Mouse (Mus musculus) liver, embryonic 14.5 days (tissue): Measurements from ENCODE around the gene Herpud1. TPM values are rescaled to one million over a fixed set of nuclear protein-coding genes. Genes with fewer than 3 reads are reported as not detected.

Experiments used
- ATAC-seq: fragments of 200-750 bp; cut with Nextera tagmentation; 2 replicates; pipeline ENCODE4 v1.8.0; 2017; ENCODE audit warnings: moderate number of reproducible peaks, mild to moderate bottlenecking, moderate library complexity; ENCODE audit not compliant: insufficient read depth
- DNase-seq, 3 experiments: peaks; one replicate each; pipeline ENCODE4 v3.0.0-alpha.2; 2012 to 2013; ENCODE audit warnings: low read depth in 3 of 3, low spot score in 3 of 3
- H3K27ac ChIP-seq: fragments of 300-500 bp; sonication (generic); 2 replicates; pipeline ENCODE4 v1.5.1; 2014; ENCODE audit warnings: moderate library complexity, mild to moderate bottlenecking, control low read depth, inconsistent platforms
- H3K27me3 ChIP-seq: fragments of 300-500 bp; sonication (generic); 2 replicates; pipeline ENCODE4 v1.6.1; 2014; ENCODE audit warnings: mild to moderate bottlenecking, low read length, moderate library complexity; ENCODE audit not compliant: control insufficient read depth, insufficient read depth
- H3K36me3 ChIP-seq: fragments of 300-500 bp; sonication (generic); replicated peaks from 2 replicates; pipeline ENCODE4 v1.6.1; 2014; ENCODE audit warnings: low read depth; ENCODE audit not compliant: control insufficient read depth, insufficient read depth
- H3K4me1 ChIP-seq, 2 experiments: fragments of 200-500 bp in 1 of 2; fragments of 300-500 bp in 1 of 2; sonication (generic) in 1 of 2; replicated peaks; 2 replicates each; pipeline ENCODE4 v1.6.1; 2012 to 2014; ENCODE audit warnings: antibody characterized with exemption in 1 of 2, inconsistent platforms in 1 of 2, low read length in 1 of 2; ENCODE audit not compliant: control insufficient read depth in 2 of 2, insufficient read depth in 2 of 2
- H3K4me2 ChIP-seq: fragments of 300-500 bp; sonication (generic); 2 replicates; pipeline ENCODE4 v1.6.1; 2014; ENCODE audit warnings: low read depth, mild to moderate bottlenecking, control low read depth, moderate library complexity
- H3K4me3 ChIP-seq, 2 experiments: fragments of 200-500 bp in 1 of 2; fragments of 300-500 bp in 1 of 2; sonication (generic) in 1 of 2; 2 replicates each; pipeline ENCODE4 v1.5.1; 2012 to 2014; ENCODE audit warnings: low read depth in 2 of 2, low read length in 2 of 2, mild to moderate bottlenecking in 2 of 2, control low read depth in 1 of 2, inconsistent platforms in 1 of 2, moderate library complexity in 1 of 2; ENCODE audit not compliant: insufficient read depth in 1 of 2
- H3K9ac ChIP-seq: fragments of 300-500 bp; sonication (generic); replicated peaks from 2 replicates; pipeline ENCODE4 v1.6.1; 2014; ENCODE audit warnings: mild to moderate bottlenecking, control low read depth, moderate library complexity
- H3K9me3 ChIP-seq: fragments of 300-500 bp; sonication (generic); 2 replicates; pipeline ENCODE4 v1.6.1; 2016; ENCODE audit warnings: low read length, mixed read lengths; ENCODE audit not compliant: control insufficient read depth
- CTCF ChIP-seq: IDR thresholded peaks from 2 replicates; pipeline ENCODE4 v1.5.1; 2016; ENCODE audit warnings: antibody characterized with exemption, low read depth, control low read depth
- EP300 ChIP-seq: IDR thresholded peaks from 2 replicates; pipeline ENCODE4 v1.6.1; 2016; ENCODE audit warnings: antibody characterized with exemption, low read depth
- WGBS: fragments of 180-500 bp; shearing (Covaris S2); extraction: QIAGEN DNeasy Blood & Tissue Kit; methylation state at CpG from one replicate; pipeline ENCODE4 v1.1.7; 2014; ENCODE audit not compliant: insufficient replicate concordance; 5-methylcytosine and 5-hydroxymethylcytosine counted together
- polyA plus RNA-seq, 2 experiments: library from polyadenylated mRNA; depleted of rRNA in 1 of 2; stranded (reverse) in 1 of 2; unstranded in 1 of 2; fragments of >200 nt; fragmentation: Nextera tagmentation in 1 of 2; extraction: Ambion mirVana in 1 of 2; gene quantifications; 2 replicates each; pipeline versions ENCODE4 v1.2.1 to v1.2.3; 2012 to 2014

Gene Herpud1
- polyA plus RNA-seq, 2 experiments = 46.7 to 86.5 TPM

GRCm38 (mm10) chr8:94387027-94387684 is 918 bp downstream of the Herpud1 start:
- H3K4me1 ChIP-seq = peaks cover 24 to 31% of the 10 kb centered on the region in 2 experiments
- peak; percentile 81 for ATAC-seq
- peak overlapping the region; percentile 87 for H3K9ac ChIP-seq
- H3K27ac ChIP-seq = peak overlapping the region; percentile 94
- WGBS = under 1% methylated on average over 25 of the region's 25 CpGs
- no peaks in the 10 kb centered on the region for H3K9me3 ChIP-seq
- TF ChIP-seq CTCF (no peak), EP300 (no peak)
- peak overlapping the region; percentile 93 to 94 for H3K4me3 ChIP-seq
- no peaks in the 10 kb centered on the region for H3K27me3 ChIP-seq
- peaks cover 37% of the 10 kb centered on the region for H3K36me3 ChIP-seq
- DNase-seq = peak; percentile 76 to 79 (median 77)
- H3K4me2 ChIP-seq = peak overlapping the region; percentile 99

- 33% methylated on average over 6 of the region's 6 CpGs for WGBS
- Histone ChIP-seq H3K27ac (peak overlapping the region; percentile 94), H3K9ac (peak overlapping the region; percentile 87), H3K36me3 (peaks cover 44% of the 10 kb centered on the region), H3K27me3 (no peaks in the 10 kb centered on the region), H3K4me1 (peaks cover 24 to 31% of the 10 kb centered on the region in 2 experiments), H3K4me2 (peak overlapping the region; percentile 99), H3K9me3 (no peaks in the 10 kb centered on the region), H3K4me3 (peak overlapping the region; percentile 93 to 94)
- no peak for ATAC-seq
- TF ChIP-seq EP300 (no peak), CTCF (no peak)
- no peak for DNase-seq
Observed at GRCm38 (mm10) chr8:94387785-94388184, 1.5 kb downstream of the Herpud1 start.

- no peak overlapping the region for H3K4me3 ChIP-seq
- no peak overlapping the region for H3K9ac ChIP-seq
- no peak for ATAC-seq
Observed at GRCm38 (mm10) chr8:94389531-94389930, 3.3 kb downstream of the Herpud1 start.

GRCm38 (mm10) chr8:94390429-94390828 is 4.2 kb downstream of the Herpud1 start:
- WGBS = 89% methylated on average over 6 of the region's 6 CpGs
- Histone ChIP-seq H3K4me2 (no peak overlapping the region), H3K27ac (no peak overlapping the region), H3K27me3 (no peaks in the 10 kb centered on the region), H3K9me3 (no peaks in the 10 kb centered on the region), H3K4me1 (peaks cover 11% of the 10 kb centered on the region in 2 experiments), H3K4me3 (no peak overlapping the region), H3K36me3 (peaks cover 68% of the 10 kb centered on the region), H3K9ac (no peak overlapping the region)
- no peak for TF ChIP-seq CTCF
- no peak for TF ChIP-seq EP300
- DNase-seq (no peak), ATAC-seq (no peak)

More at GRCm38 (mm10) chr8:94389531-94389930, 3.3 kb downstream of the Herpud1 start:
- Histone ChIP-seq H3K27ac (no peak overlapping the region), H3K27me3 (no peaks in the 10 kb centered on the region), H3K4me2 (peak overlapping the region; percentile 3; the same call in 1 of the 2 replicates), H3K9me3 (no peaks in the 10 kb centered on the region), H3K36me3 (peaks cover 59% of the 10 kb centered on the region), H3K4me1 (peaks cover 16 to 19% of the 10 kb centered on the region in 2 experiments)
- TF ChIP-seq CTCF (no peak), EP300 (no peak)
- 90% methylated on average over 6 of the region's 6 CpGs for WGBS
- DNase-seq = no peak

- DNase-seq (no peak), ATAC-seq (no peak)
- no peak overlapping the region for H3K9ac ChIP-seq
- 88% methylated on average over 8 of the region's 8 CpGs for WGBS
- H3K36me3 ChIP-seq = peaks cover 73% of the 10 kb centered on the region
- H3K27ac ChIP-seq = no peak overlapping the region
- H3K4me2 ChIP-seq = no peak overlapping the region
- no peaks in the 10 kb centered on the region for H3K27me3 ChIP-seq
- no peaks in the 10 kb centered on the region for H3K9me3 ChIP-seq
- peaks cover 7 to 8% of the 10 kb centered on the region in 2 experiments; a peak in 3 of 4 replicates for H3K4me1 ChIP-seq
- no peak overlapping the region for H3K4me3 ChIP-seq
- no peak for TF ChIP-seq CTCF
- no peak for TF ChIP-seq EP300
Observed at GRCm38 (mm10) chr8:94390910-94391309, 4.7 kb downstream of the Herpud1 start.
